Mouse (Mus musculus): ENCODE data around the gene Scrn3.

- TF ChIP-seq POLR2A (IDR thresholded peaks at IDR 0.05; ENCODE audit: borderline replicate concordance, low read depth, low read length): no peak
- TF ChIP-seq CTCF (IDR thresholded peaks at IDR 0.05; ENCODE audit: low read depth, low read length): no peak
Observed at GRCm38 (mm10) chr2:73266623-73267022, 45.8 kb upstream of the Scrn3 start.
